Mouse (Mus musculus) R1 (cell line): ENCODE results near the gene Trim30b.
"Not testable (repeated sequence)": the region's sequence is repeated elsewhere in the genome, so short reads cannot be mapped to it uniquely, and the experiment has no call there.

Experiments
- DNase-seq: peaks from one replicate; pipeline ENCODE4 v3.0.0-alpha.2; 2018; ENCODE audit warnings: low read depth, low spot score

The Trim30b gene

DNA sequence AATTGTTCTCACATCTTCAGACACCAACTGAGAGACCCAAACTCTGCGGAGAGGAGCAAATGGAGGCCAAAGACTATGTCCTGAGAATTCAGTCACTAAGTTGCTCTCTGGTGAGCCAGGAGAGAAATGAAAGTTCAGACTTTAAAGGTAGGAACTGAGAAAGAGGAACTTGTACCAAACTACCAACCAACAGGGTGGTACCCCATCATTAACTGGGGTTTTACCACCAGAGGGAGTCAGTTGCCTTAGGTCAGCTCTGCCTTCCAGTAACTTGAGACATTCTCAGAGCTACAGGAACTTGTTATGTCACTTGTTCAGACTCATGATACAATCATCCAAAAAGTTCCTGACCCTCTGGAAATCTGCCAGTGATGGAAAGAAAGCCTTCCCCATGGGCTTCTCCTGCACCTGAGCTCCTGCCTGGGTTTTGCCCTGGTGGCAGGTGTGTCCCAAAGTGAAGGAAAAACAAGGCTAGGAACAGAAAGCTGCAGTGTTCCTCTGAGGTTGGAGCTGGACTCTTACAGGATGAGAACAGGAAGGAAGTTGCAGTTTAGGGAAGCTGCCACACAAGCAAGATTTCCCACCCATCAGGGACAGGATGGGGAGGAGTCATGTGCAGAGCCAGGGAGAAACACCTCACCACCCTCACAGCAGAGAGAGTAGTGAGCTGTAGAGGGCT lies at the start of gene Trim30b:
Gene Trim30b, minus strand, starts transcription at position 149 of the 679 bp plus-strand sequence.
- DNase-seq: peak; percentile 13

- DNase-seq: no peak
These were observed 34.8 kb upstream of the Trim30b start for GRCm38 (mm10) chr7:104404460-104404950.

GRCm38 (mm10) chr7:104401140-104401539 lies 31.5 kb upstream of the Trim30b start:
- DNase-seq: no peak

GRCm38 (mm10) chr7:104400698-104401097 lies 31.0 kb upstream of the Trim30b start, which contains the start of gene Trim30c:
Gene Trim30c (minus strand): TSS chr7:104400837.
- DNase-seq: no peak

DNA sequence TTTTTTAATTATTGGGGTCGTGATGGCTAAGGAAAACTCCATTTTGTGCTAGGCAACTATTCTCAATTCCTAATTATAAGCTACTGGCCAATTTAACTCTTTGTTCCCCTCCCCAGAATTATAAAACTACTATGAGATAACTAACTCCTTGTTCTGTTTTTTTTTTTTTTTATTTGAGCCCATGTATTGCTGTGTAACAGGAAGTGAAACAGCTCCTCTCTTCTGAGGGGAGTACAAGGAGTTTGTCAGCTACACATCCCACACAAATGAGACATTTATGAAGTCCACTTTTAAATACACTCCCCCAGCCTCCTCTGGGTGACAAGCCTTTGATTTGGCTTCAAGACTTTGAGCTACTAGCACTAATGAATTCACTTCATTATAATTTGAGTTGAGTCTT lies 28.8 kb upstream of the Trim30b start:
- DNase-seq: no peak

GRCm38 (mm10) chr7:104366339-104366738 lies 3.3 kb downstream of the Trim30b start:
- DNase-seq: no peak

GRCm38 (mm10) chr7:104353600-104353967 lies 16.1 kb downstream of the Trim30b start:
- no peak for DNase-seq

DNA sequence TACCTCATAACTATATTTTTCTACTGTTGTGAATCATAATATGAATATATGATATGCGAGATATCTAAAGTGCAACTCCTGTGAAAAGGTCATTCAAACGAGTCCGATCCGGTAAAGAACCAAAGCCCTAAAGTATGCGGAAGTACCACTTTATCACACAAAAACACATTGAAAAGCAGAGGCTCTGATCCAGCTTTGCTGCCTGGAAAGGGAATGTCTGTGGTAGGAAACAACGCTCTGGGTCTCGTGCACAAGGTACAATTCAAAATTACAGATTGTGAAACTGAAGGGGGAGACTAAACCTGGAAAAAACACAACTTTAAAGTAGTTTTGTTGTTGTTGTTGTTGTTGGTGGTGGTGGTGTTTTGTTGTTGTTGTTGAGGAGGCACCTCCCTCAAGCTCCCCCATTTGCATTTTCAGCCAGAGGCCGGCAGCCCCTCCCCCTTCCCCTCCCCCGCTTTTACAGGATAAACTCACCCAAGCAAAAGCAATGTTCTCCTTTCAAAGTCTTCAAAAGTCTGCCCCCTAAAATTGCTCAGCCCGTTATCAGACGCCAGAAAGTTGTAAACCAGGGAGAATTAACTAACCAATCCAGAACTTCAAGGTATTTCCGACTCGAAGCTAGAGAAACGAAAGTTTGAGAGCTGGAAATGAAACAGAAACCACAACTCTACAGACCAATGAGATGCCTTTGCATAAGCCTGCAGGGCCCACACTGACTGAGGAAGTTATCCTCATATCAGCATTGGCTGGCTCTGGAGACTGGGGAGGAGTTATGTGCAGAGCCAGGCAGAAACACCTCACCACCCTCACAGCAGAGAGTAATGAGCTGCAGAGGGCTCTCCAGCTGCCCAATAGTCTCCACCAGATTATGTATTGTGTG lies 16.7 kb downstream of the Trim30b start, which contains the start of gene Trim12c:
Gene Trim12c, minus strand, starts transcription at position 646 of the 883 bp plus-strand sequence.
- peak; percentile 93 for DNase-seq

DNA sequence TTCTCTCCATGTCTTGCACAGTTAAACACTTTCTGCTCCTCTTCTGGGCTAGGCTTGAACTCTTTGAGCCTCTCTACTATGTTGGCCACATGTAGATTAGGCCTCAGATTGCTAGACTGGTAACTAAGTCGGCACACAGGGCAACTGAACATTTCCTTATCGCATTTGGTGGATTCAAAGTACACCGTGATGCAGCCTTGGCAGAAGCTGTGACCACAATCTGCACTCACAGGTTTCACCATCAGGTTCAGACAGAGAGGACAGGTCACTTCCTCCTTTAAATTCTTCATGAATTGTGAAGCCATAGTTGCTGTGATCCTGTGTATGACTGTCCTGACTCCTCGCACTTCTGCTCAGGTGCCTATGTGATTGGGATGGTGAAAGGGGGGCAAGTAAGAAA lies 21.6 kb downstream of the Trim30b start:
- not testable (repeated sequence) for DNase-seq

GRCm38 (mm10) chr7:104340744-104341143 lies 28.9 kb downstream of the Trim30b start:
- DNase-seq: not testable (repeated sequence)

GRCm38 (mm10) chr7:104335547-104335946 lies 34.1 kb downstream of the Trim30b start:
- not testable (repeated sequence) for DNase-seq

- DNase-seq: not testable (repeated sequence)
These were observed 40.5 kb downstream of the Trim30b start, which contains the start of gene Trim34b for GRCm38 (mm10) chr7:104329171-104329570. Gene Trim34b (plus strand): TSS chr7:104329471.

DNA sequence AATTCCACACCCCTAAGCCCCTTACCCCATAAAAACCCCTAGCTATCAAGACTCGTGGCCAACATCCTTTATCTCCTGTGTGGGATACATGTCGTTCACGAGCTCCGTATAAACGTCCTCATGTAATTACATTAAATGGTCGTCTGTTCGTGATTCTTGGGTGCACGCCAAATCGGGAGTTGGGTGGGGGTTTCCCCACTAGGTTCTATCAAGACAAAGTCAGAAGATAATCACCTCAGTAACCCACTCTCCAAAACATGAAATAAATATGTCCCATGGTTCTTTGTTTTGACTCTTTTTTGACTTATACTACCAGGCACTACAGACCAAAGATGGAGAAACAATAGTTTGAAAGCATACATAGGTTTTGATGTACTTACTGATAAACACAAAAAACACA lies 47.7 kb downstream of the Trim30b start:
- no peak for DNase-seq

DNA sequence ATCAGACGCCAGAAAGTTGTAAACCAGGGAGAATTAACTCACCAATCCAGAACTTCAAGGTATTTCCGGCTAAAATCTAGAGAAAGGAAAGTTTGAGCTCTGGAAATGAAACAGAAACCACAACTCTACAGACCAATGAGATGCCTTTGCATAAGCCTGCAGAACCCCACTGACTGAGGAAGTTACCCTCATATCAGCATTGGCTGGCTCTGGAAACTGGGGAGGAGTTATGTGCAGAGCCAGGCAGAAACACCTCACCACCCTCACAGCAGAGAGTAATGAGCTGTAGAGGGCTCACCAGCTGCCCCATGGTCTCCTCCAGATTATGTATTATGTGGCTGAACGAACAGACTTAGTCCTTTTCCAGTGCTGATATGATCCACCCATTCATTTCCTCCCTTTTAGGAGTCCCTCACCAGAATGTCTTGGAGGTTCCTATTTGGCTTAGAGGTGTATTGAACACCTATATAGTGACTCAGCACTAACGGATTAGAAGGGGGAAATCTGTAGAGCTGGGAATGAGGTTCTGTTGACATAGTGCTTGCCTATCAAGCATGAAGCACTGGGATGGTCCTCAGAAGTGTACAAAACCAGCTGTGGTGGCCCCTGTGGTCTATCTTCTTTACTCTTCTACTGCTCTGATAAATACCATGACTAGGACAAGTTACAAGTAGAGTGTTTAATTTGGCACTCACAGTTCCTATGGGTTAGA lies 54.2 kb downstream of the Trim30b start, which contains the start of gene Trim12a:
Gene Trim12a, minus strand, starts transcription at position 98 of the 712 bp plus-strand sequence.
- DNase-seq: not testable (repeated sequence)

DNA sequence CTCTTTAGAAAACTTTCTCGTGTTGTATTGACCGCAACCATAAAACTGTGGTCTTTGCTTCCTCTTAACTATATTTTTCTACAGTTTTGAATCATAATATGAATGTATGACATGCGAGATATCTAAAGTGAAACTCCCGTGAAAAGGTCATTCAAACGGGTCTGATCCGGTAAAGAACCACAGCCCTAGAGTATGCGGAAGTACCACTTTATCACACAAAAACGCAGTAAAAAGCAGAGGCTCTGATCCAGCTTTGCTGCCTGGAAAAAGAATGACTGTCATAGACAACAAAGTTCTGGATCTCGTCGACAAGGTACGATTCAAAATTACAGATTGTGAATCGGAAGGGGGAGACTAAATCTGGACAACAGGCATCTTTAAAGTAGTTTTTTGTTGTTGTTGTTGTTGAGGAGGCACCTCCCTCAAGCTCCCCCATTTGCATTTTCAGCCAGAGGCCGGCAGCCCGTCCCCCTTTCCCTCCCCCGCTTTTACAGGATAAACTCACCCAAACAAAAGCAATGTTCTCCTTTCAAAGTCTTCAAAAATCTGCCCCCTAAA lies 54.8 kb downstream of the Trim30b start:
- DNase-seq: no peak
